ENCODE assay signal across 20 mouse cellular contexts in genomic region chr6:123406918-123407665, GRCm38 (mm10). TPM values are rescaled to one million over a fixed set of nuclear protein-coding genes. Genes with fewer than 3 reads are reported as not detected.
DNase-seq lines count a peak whose midpoint lies in the region; ATAC-seq and TF ChIP-seq lines count a peak whose summit lies in the region.
"Not testable (repeated sequence)": the region's sequence is repeated elsewhere in the genome, so short reads cannot be mapped to it uniquely, and the experiment has no call there.
"Had no signal": no experiment of that assay in that cellular context is flagged by ENCODE, and none has a peak within 500 bp of the region (broad histone marks: within the 10 kb centered on the region; RNA-seq: fewer than 3 reads in every experiment).

No protein-coding gene starts in this region.

- H3K4me3 ChIP-seq in liver, embryonic 11.5 days (ENCODE audit: low read depth, low read length); liver, embryonic 13.5 days (replicated peaks); liver, embryonic 15.5 days (replicated peaks); liver, postnatal 0 days (ENCODE audit: low read depth, low read length): not testable (repeated sequence)

- TF ChIP-seq CTCF in liver, postnatal 0 days (IDR thresholded peaks at IDR 0.05; ENCODE audit: low read depth): not testable (repeated sequence)

- H3K36me3 ChIP-seq in liver, embryonic 11.5 days (ENCODE audit: control insufficient read depth, insufficient read depth, low read length); liver, embryonic 13.5 days; liver, embryonic 15.5 days (replicated peaks); liver, postnatal 0 days (replicated peaks; ENCODE audit: insufficient read depth, low read length): not testable (repeated sequence)

- ATAC-seq in liver, embryonic 11.5 days (replicated peaks; ENCODE audit: low FRiP score): peak; percentile 92
- ATAC-seq in liver, embryonic 13.5 days (ENCODE audit: low read depth): peak; percentile 96
- peak; percentile 86 for ATAC-seq in liver, embryonic 15.5 days (ENCODE audit: insufficient read depth)
- ATAC-seq in liver, postnatal 0 days: 0 out of 2 replicates have a peak, but pooled peaks have one; percentile 29
- peak; percentile 61 for ATAC-seq in megakaryocyte-erythroid progenitor cell, adult 5-6 weeks (replicated peaks; ENCODE audit: low FRiP score, low TSS enrichment, poor library complexity, severe bottlenecking)

- H3K9me3 ChIP-seq in liver, embryonic 11.5 days (ENCODE audit: control insufficient read depth, low read length); liver, embryonic 13.5 days (replicated peaks); liver, embryonic 15.5 days (replicated peaks); liver, postnatal 0 days (ENCODE audit: low read length): not testable (repeated sequence)

- not testable (repeated sequence) for H3K9ac ChIP-seq in liver, embryonic 11.5 days (ENCODE audit: low read depth, low read length); liver, embryonic 13.5 days; liver, embryonic 15.5 days; liver, postnatal 0 days (replicated peaks)

- WGBS in liver, embryonic 11.5 days: no CpG with 5 or more reads among the region's 8 CpGs
- WGBS in liver, embryonic 13.5 days (ENCODE audit: insufficient replicate concordance): no CpG with 5 or more reads among the region's 8 CpGs
- no CpG with 5 or more reads among the region's 8 CpGs for WGBS in liver, embryonic 15.5 days (ENCODE audit: insufficient replicate concordance)
- WGBS in liver, postnatal 0 days (ENCODE audit: insufficient replicate concordance): no CpG with 5 or more reads among the region's 8 CpGs

- not testable (repeated sequence) for H3K27me3 ChIP-seq in liver, embryonic 11.5 days (replicated peaks; ENCODE audit: control insufficient read depth, insufficient read depth, low read length); liver, embryonic 13.5 days; liver, embryonic 15.5 days; liver, postnatal 0 days (ENCODE audit: insufficient read depth, low read length)

- not testable (repeated sequence) for H3K4me2 ChIP-seq in liver, embryonic 11.5 days; liver, embryonic 13.5 days; liver, embryonic 15.5 days; liver, postnatal 0 days (ENCODE audit: low read depth, low read length)

- DNase-seq in liver, embryonic 11.5 days (ENCODE audit: low spot score); liver, embryonic 13.5 days; liver, postnatal 0 days: not testable (repeated sequence)

- not testable (repeated sequence) for H3K27ac ChIP-seq in liver, embryonic 11.5 days (ENCODE audit: low read depth, low read length); liver, embryonic 13.5 days; liver, embryonic 15.5 days (replicated peaks); liver, postnatal 0 days (ENCODE audit: low read depth)

- TF ChIP-seq EP300 in liver, postnatal 0 days (IDR thresholded peaks at IDR 0.05; ENCODE audit: low read depth): not testable (repeated sequence)

- not testable (repeated sequence) for H3K4me1 ChIP-seq in liver, embryonic 11.5 days (replicated peaks; ENCODE audit: control insufficient read depth, insufficient read depth, low read length); liver, embryonic 13.5 days (replicated peaks); liver, embryonic 15.5 days (replicated peaks); liver, postnatal 0 days (ENCODE audit: insufficient read depth)

RNA-seq across cellular contexts. Expression of gene Vmn2r20, which starts 10.8 kb away (rescaled TPM):
- not detected in 2 replicates for polyA plus RNA-seq in liver, embryonic 11.5 days (2014; fragmentation: Nextera tagmentation; extraction: Ambion mirVana)
- polyA plus RNA-seq in liver, embryonic 13.5 days (2015; fragmentation: Nextera tagmentation; extraction: Ambion mirVana): not detected in 2 replicates
- not detected in 2 replicates for polyA plus RNA-seq in liver, embryonic 15.5 days (2015; fragmentation: Nextera tagmentation; extraction: Ambion mirVana)
- polyA plus RNA-seq in liver, postnatal 0 days (2015; fragmentation: Nextera tagmentation; extraction: Ambion mirVana): not detected in 2 replicates
- total RNA-seq in megakaryocyte-erythroid progenitor cell, adult 5-6 weeks (2014; fragmentation: Nextera tagmentation): not detected in 2 replicates
- total RNA-seq in megakaryocyte-erythroid progenitor cell, adult 5-6 weeks (2017): not detected in 2 replicates
- total RNA-seq: adrenal gland, adult 18-20 months; adrenal gland, adult 8-10 months; adrenal gland, postnatal 14 days; adrenal gland, postnatal 36 days; ES-E14; forebrain, postnatal 0 days had no signal
- polyA plus RNA-seq: C2C12; cerebellum, adult 2 months; cortical plate, adult 2 months; embryonic facial prominence, embryonic 10.5 days; embryonic facial prominence, embryonic 12.5 days; embryonic facial prominence, embryonic 14.5 days; forebrain, embryonic 11.5 days; forebrain, embryonic 13.5 days; forebrain, embryonic 15.5 days; forebrain, postnatal 0 days had no signal

Comparison
In these comparisons a context has a peak if more than half of its experiments do, and no peak if none do; other contexts are left out.
1. ATAC-seq: peak in every context shown above with its lines; median percentile 96 in liver, embryonic 13.5 days; 92 in liver, embryonic 11.5 days; 86 in liver, embryonic 15.5 days; 61 in megakaryocyte-erythroid progenitor cell, adult 5-6 weeks; 29 in liver, postnatal 0 days.